Mouse (Mus musculus): ENCODE results near the gene Gnai3.

The Gnai3 gene

DNA sequence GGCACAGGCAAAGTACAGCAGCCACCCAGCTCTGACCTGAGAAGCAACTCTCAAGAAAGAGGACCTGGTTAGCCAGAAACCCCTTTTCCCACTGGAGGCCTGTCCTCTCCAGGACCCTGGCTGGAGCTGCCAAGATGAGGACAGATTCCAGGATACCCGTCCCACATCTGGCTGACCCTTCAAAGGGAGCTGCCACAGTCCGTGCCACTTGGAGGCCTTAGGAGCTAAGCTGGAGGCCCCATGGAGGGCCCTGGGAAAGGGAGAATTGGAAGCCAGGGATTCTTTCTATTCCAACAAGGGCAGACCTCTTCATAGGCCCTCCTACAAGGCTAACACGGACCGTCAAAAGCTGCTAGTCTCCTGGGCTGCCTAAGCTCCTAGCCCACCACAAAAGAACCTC is 64.3 kb downstream of the Gnai3 start:
- no peak for DNase-seq

DNA sequence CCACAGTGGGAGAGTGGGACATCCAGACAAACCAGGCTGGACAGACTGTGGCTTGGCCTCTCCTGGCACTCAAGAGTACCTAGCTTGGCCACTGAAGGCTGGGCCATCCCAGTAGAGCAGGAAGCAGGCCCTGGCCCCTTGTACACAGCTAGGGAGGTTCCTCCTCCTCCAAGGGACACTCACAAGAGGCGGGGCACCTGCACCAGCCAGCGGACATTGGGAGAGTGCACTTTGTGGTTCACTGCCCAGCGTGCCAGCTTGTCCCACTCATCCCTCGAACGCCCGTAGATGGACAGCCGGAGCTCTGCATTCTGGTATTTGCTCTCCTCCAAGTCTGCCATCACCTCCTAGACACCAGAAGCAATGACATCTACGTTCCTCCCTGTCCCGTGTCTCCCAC is 69.1 kb downstream of the Gnai3 start:
- no peak for DNase-seq

DNA sequence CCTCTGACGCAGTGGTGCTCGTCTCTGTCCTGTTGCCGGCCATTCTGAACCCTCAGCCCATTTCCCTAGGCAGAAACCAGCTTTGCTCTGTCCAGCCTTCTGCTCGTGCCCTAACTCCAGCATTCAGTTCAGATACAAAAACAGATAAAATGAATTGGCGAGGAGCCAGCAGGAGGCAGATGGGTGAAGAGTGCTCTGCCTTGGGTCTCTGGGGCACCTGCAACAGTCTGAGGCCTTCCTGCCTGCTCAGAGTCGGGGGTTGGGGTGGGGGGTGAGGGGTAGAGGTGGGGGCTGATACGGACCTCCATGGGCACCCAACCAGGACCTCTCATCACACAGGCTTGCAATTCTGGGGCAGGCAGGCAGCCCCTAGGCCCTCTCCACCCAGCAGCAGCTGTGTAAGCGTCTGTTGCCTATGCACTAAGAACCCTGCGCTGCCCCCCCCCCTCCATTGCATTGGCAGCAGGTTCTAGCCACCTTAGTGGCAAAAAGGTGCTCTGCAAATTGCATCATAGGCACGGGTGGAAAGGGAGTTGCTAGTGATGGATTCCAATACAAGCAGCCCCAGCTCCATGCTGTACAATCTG is 72.9 kb downstream of the Gnai3 start:
- no peak for DNase-seq

DNA sequence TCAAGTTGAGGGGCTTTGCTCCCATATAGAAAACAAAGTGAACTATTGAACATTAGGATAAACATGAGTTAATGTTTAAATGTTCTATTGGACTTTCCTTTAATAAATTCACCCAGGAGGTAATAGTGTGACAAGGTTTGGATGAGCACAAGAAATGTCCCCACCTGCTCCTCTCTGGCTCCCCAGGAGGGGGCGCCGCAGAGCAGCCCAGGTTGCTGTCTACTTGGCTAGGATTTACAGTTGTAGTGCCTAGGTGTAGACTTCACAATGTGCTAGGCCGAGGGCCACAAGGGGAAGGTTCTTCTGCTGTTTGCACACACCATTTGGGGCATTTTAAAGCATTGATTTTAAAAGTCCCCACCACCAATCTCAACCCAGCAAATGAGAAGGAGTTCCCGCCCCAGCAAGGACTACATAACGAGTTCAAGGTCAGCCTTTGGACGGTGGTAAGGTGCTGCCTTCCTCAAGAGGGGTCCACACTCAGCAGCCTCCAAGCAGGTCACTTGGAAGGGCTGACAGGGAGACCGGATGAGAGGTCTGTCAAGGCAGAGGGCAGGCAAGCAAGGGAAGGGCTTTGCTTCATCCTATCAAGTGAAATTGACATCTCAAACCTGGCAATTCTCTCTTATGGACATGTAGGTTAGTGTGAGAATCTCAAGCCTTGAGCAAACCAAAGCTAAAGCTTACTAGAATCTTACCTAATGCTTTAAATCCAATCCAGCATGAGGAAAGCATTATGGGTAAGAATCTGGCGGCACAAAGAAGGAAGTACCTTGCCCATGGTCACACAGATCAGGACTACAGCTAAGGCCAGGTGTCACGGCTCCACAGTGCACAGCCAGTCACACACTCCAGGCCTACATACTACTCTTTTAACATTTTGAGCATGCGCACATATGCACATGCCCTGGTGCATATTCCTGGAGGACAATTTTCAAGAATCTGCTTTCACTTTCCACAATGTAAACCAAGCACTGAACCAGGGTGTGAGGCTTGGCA is 75.4 kb downstream of the Gnai3 start:
- peak; percentile 78 for DNase-seq

DNA sequence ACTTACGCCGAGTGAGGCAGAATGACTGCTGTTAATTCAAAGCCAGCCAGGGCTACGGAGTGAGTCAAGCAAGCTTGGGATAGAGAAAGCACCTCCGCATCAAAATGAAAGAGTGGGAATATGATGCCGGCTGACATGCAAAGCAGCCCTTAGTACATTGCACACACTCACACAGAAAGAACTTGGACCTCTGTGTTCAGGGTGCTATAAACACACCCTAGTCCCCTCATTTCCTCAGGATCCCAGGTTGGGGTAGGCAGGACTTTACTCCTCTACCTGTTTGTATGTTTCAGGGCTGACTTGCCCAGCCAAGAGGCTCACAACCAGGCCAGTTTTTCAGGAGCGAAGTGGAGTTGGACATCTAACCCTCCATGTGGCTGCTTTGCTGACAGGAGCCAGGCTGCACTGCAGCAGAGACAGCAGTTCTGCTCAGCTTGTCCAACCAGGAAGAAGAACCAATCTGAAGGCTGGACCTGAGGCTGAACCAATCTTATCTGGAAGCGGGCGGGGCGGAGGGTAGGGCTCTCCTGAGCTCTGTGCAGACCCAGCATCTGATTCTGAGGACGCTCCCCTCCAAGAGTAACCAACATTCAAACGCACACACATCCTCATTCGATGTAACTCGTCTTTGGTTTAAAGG is 76.6 kb downstream of the Gnai3 start:
- peak; percentile 57 for DNase-seq

DNA sequence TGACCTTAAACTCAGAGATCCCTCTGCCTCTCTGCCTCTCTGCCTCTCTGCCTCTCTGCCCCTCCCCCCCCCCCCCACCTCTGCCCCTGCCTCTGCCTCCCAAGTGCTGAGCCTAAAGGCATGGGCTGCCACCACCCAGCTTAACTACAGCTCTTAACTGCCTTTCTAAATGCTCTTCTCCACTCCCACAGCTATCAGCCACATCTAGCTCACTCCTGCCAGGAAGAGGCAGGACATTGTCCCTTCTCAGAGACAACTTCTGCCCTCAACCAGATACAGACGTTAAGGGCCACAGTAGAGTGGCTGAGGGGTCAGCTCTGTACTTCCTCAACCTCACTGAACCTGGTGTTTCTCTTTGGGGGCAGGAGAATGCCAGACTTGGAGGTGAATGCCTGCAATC is 77.1 kb downstream of the Gnai3 start:
- no peak for DNase-seq

DNA sequence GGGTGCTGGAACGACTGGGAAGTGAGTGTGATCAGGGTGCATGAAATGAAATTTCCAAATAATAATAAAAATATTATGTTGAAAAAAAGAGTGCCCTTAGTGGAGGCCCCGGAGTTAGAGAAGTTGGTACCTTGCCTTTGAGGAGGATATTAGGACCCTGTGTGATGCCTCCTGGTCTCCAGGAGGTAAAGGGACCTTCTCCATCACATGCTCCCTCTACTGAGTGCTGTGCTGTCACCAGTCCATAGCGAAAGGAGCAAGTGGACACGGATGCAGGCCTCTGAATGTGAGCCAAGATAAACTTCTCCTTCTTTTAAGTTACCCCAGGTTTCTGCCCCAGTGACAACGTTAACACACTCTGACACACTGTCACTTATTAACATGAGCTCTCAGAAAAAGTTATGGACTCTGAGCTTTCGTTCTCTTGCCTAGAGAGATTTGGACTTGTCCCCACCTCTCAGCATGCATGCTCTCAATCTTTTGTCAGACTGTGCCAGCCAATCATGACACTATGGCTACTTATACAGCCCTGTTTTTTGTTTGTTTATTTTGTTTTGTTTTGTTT is 78.5 kb downstream of the Gnai3 start:
- DNase-seq: no peak

DNA sequence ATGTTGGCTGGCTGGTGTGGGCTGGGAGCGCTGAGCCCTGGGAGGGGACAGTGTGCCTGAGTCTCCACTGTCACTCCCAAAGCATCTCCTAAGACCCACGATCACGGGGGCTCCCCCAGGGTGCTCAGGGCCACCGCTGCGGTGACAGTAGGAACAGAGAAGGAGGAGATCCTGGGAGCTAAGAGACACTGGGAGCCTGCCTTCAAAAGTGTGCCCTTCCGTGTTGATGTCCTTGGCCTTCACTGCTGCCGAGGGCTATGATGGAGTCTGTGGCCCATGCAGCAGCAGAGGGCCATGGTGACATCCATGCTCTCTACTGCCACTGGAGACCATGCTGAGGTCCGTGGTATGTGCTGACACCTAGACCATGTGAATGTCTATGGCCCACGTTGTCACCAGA is 80.4 kb downstream of the Gnai3 start:
- no peak for DNase-seq

DNA sequence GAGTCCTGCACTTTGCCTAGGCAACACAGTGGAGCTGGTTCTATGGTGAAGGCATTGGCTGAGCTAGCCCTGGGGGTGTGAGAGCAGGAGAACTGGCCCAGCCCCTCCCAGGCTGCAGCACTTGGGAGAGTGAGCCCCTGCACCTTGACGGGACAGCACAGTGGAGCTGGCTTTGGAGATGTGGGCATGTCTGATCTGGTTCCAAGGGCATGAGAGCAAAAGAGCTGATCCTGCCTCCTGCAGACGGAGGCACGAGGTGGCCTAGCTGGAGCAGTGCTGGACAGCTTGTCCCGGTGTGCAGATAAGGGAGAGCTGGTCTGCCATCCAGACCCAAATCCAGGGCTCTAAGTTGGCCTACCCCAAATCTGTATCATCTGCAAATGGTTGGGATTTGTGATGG is 81.3 kb downstream of the Gnai3 start:
- DNase-seq: no peak

DNA sequence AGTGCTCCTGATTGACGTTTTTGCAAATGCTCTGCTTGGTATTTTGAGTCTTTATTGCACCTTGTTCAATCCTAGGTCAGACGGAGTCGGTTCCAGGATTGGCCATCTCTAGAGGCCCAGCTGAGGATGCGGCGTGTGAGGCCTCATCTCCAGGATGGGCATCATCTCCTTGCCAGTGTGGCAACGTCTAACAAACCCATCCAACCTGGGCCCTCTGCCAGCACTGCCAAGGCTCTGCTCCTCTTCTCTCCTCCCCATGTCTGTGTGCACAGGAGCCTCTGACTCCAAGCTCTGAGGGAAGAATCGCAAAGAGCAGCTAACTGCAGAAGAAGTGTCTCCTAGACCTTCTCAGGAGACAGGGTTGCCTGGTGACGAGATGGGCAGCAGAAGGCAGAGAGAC is 83.3 kb downstream of the Gnai3 start:
- DNase-seq: no peak

DNA sequence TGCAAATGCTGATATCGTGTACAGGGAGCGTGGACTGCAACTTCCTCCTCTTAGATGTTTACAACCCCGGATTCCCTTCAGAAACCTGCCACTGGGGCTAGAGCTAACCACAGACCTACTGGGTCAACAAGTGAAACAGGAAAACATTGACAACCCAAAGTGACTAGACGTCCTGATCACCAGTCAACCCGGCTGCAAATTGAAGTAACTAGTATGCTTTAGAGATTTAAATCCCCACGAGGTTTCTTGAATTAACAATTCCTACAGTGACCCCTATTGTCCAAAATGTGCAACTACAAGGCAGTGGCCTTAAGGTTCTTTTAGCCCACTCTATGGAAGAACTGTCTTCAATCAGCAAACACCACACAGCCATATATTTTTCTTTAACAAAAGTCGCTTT is 84.5 kb downstream of the Gnai3 start:
- DNase-seq: peak; percentile 73

Measured in lung, postnatal 10 days (tissue).